Mouse (Mus musculus) ES-Bruce4 (cell line): Measurements from ENCODE around the gene Fbxo21. TPM values are rescaled to one million over a fixed set of nuclear protein-coding genes. Genes with fewer than 3 reads are reported as not detected.

ENCODE experiments used
- H3K27ac ChIP-seq: 2 replicates; pipeline ENCODE4 v1.5.1; 2012; ENCODE audit warnings: low read length, inconsistent platforms; ENCODE audit not compliant: insufficient read depth
- H3K27me3 ChIP-seq: 2 replicates; pipeline ENCODE4 v1.6.1; 2012; ENCODE audit warnings: mild to moderate bottlenecking, low read length, inconsistent platforms; ENCODE audit not compliant: control insufficient read depth, poor library complexity, insufficient read depth, severe bottlenecking
- H3K36me3 ChIP-seq: 2 replicates; pipeline ENCODE4 v1.6.1; 2012; ENCODE audit warnings: inconsistent platforms, mild to moderate bottlenecking, low read length, moderate library complexity; ENCODE audit not compliant: control insufficient read depth, poor library complexity, insufficient read depth, severe bottlenecking
- H3K4me1 ChIP-seq: one replicate; pipeline ENCODE4 v1.8.1; 2011; ENCODE audit warnings: low read length; ENCODE audit not compliant: control insufficient read depth, insufficient read depth
- H3K4me3 ChIP-seq: 2 replicates; pipeline ENCODE4 v1.5.1; 2011; ENCODE audit warnings: low read depth, mild to moderate bottlenecking, low read length
- H3K9ac ChIP-seq: 2 replicates; pipeline ENCODE4 v1.6.1; 2012; ENCODE audit warnings: low read depth, mild to moderate bottlenecking, inconsistent platforms; ENCODE audit not compliant: poor library complexity, severe bottlenecking
- H3K9me3 ChIP-seq: replicated peaks from 2 replicates; pipeline ENCODE4 v1.6.1; 2012; ENCODE audit warnings: mild to moderate bottlenecking, low read length, inconsistent platforms; ENCODE audit not compliant: control insufficient read depth, poor library complexity, insufficient read depth, severe bottlenecking
- CTCF ChIP-seq: IDR thresholded peaks from one replicate; pipeline ENCODE4 v1.8.1; 2011; ENCODE audit warnings: low read depth, low read length
- EP300 ChIP-seq: IDR thresholded peaks from 2 replicates; pipeline ENCODE4 v1.6.1; 2011; ENCODE audit warnings: low read depth, low read length; ENCODE audit not compliant: insufficient read depth
- POLR2A ChIP-seq: IDR thresholded peaks from one replicate; pipeline ENCODE4 v1.8.1; 2011; ENCODE audit warnings: low read length; ENCODE audit not compliant: insufficient read depth
- polyA plus RNA-seq: library from polyadenylated mRNA; stranded (reverse); fragments of >200 nt; gene quantifications from 2 replicates; pipeline ENCODE4 v1.2.4, GENCODE M21; 2011; ENCODE audit warnings: low read depth; ENCODE audit not compliant: missing spikeins, insufficient read depth, insufficient read length

Gene Fbxo21
- polyA plus RNA-seq, 1 experiment = 60.1 TPM

- TF ChIP-seq EP300 = no peak
- TF ChIP-seq POLR2A = no peak
- peak; percentile 58 for TF ChIP-seq CTCF
- Histone ChIP-seq H3K36me3 (no peaks in the 10 kb centered on the region), H3K9me3 (no peaks in the 10 kb centered on the region), H3K4me3 (no peak overlapping the region), H3K9ac (no peak overlapping the region), H3K4me1 (no peaks in the 10 kb centered on the region), H3K27ac (no peak overlapping the region), H3K27me3 (no peaks in the 10 kb centered on the region)
Measured at GRCm38 (mm10) chr5:117955675-117956420, 20.7 kb upstream of the Fbxo21 start.

GRCm38 (mm10) chr5:117964750-117965149 is 11.8 kb upstream of the Fbxo21 start:
- Histone ChIP-seq H3K27ac (no peak overlapping the region), H3K27me3 (no peaks in the 10 kb centered on the region)

GRCm38 (mm10) chr5:117966956-117967355 is 9.6 kb upstream of the Fbxo21 start:
- no peaks in the 10 kb centered on the region for H3K36me3 ChIP-seq
- no peak for TF ChIP-seq POLR2A
- TF ChIP-seq CTCF = no peak
- TF ChIP-seq EP300 = no peak
- no peak overlapping the region for H3K27ac ChIP-seq

More at GRCm38 (mm10) chr5:117964750-117965149, 11.8 kb upstream of the Fbxo21 start:
- no peak for TF ChIP-seq CTCF
- TF ChIP-seq EP300 = no peak
- no peak for TF ChIP-seq POLR2A
- Histone ChIP-seq H3K36me3 (no peaks in the 10 kb centered on the region), H3K4me3 (no peak overlapping the region), H3K4me1 (peaks cover 3% of the 10 kb centered on the region), H3K9ac (no peak overlapping the region), H3K9me3 (peaks cover 3% of the 10 kb centered on the region; the same call in 1 of the 2 replicates)

GRCm38 (mm10) chr5:117967659-117968069 is 8.9 kb upstream of the Fbxo21 start:
- H3K4me3 ChIP-seq = no peak overlapping the region

More at GRCm38 (mm10) chr5:117966956-117967355, 9.6 kb upstream of the Fbxo21 start:
- Histone ChIP-seq H3K4me1 (peaks cover 3% of the 10 kb centered on the region), H3K27me3 (no peaks in the 10 kb centered on the region), H3K9ac (no peak overlapping the region), H3K4me3 (no peak overlapping the region), H3K9me3 (peaks cover 3% of the 10 kb centered on the region; the same call in 1 of the 2 replicates)

GRCm38 (mm10) chr5:117969681-117970427 is 6.7 kb upstream of the Fbxo21 start:
- TF ChIP-seq POLR2A = no peak
- no peak for TF ChIP-seq EP300
- no peak for TF ChIP-seq CTCF

More at GRCm38 (mm10) chr5:117967659-117968069, 8.9 kb upstream of the Fbxo21 start:
- H3K36me3 ChIP-seq = no peaks in the 10 kb centered on the region
- H3K9ac ChIP-seq = no peak overlapping the region
- peaks cover 3% of the 10 kb centered on the region for H3K4me1 ChIP-seq
- TF ChIP-seq CTCF (no peak), POLR2A (no peak), EP300 (no peak)
- peaks cover 3% of the 10 kb centered on the region; the same call in 1 of the 2 replicates for H3K9me3 ChIP-seq
- no peaks in the 10 kb centered on the region for H3K27me3 ChIP-seq
- no peak overlapping the region for H3K27ac ChIP-seq

GRCm38 (mm10) chr5:117976263-117976656 is 270 bp upstream of the Fbxo21 start:
- TF ChIP-seq EP300 (0 out of 2 replicates have a peak, but pooled peaks have one; percentile 7), POLR2A (no peak), CTCF (no peak)
- no peaks in the 10 kb centered on the region for H3K4me1 ChIP-seq
- peak overlapping the region; percentile 54 for H3K4me3 ChIP-seq
- no peak overlapping the region for H3K9ac ChIP-seq
- peaks cover 5% of the 10 kb centered on the region; the same call in 1 of the 2 replicates for H3K36me3 ChIP-seq
- no peaks in the 10 kb centered on the region for H3K9me3 ChIP-seq
- no peak overlapping the region for H3K27ac ChIP-seq
- no peaks in the 10 kb centered on the region for H3K27me3 ChIP-seq

More at GRCm38 (mm10) chr5:117969681-117970427, 6.7 kb upstream of the Fbxo21 start:
- Histone ChIP-seq H3K4me1 (peaks cover under 1% of the 10 kb centered on the region), H3K9me3 (peaks cover 3% of the 10 kb centered on the region; the same call in 1 of the 2 replicates), H3K4me3 (no peak overlapping the region), H3K9ac (no peak overlapping the region), H3K27me3 (no peaks in the 10 kb centered on the region), H3K36me3 (no peaks in the 10 kb centered on the region), H3K27ac (no peak overlapping the region)
